Mouse (Mus musculus) cerebellum, postnatal 25 days (tissue): ENCODE data around the gene Dck.
A peak's percentile ranks its signal among the peaks of the same experiment; 100 is the strongest.

Source experiments
- DNase-seq, 2 experiments: peaks; one replicate each; pipeline ENCODE4 v3.0.0; 2021; ENCODE audit warnings: mixed read lengths in 2 of 2

Dck gene

GRCm38 (mm10) chr5:88791256-88792245, 26.8 kb downstream of the Dck start:
- peak; percentile 71 to 80 for DNase-seq

- peak; percentile 72 to 79 for DNase-seq
Observed at GRCm38 (mm10) chr5:88793676-88794075, 28.9 kb downstream of the Dck start.

- no peak for DNase-seq
Observed at GRCm38 (mm10) chr5:88795910-88796584, 31.3 kb downstream of the Dck start.

- DNase-seq: peak; percentile 55 to 65
Observed at GRCm38 (mm10) chr5:88796588-88796987, 31.8 kb downstream of the Dck start.

- no peak for DNase-seq
Observed at GRCm38 (mm10) chr5:88797121-88797520, 32.3 kb downstream of the Dck start.

GRCm38 (mm10) chr5:88805616-88806015, 40.8 kb downstream of the Dck start:
- DNase-seq: peak in 1 of 2 experiments; percentile 47

GRCm38 (mm10) chr5:88806278-88806677, 41.5 kb downstream of the Dck start:
- DNase-seq: peak; percentile 53 to 66

GRCm38 (mm10) chr5:88807342-88807741, 42.5 kb downstream of the Dck start:
- peak in 1 of 2 experiments; percentile 55 for DNase-seq

- DNase-seq: peak in 1 of 2 experiments; percentile 64
Observed at GRCm38 (mm10) chr5:88813188-88813587, 48.4 kb downstream of the Dck start.

- DNase-seq: peak; percentile 86 to 88
Observed at GRCm38 (mm10) chr5:88814552-88814951, 49.8 kb downstream of the Dck start.

- DNase-seq: no peak
Observed at GRCm38 (mm10) chr5:88821542-88821941, 56.7 kb downstream of the Dck start.

GRCm38 (mm10) chr5:88824838-88825237, 60.0 kb downstream of the Dck start:
- no peak for DNase-seq

- DNase-seq: no peak
Observed at GRCm38 (mm10) chr5:88829835-88830571, 65.2 kb downstream of the Dck start.

- DNase-seq: no peak
Observed at GRCm38 (mm10) chr5:88830880-88831279, 66.1 kb downstream of the Dck start.

- no peak for DNase-seq
Observed at GRCm38 (mm10) chr5:88831935-88832334, 67.1 kb downstream of the Dck start.
